Mouse (Mus musculus) cerebellum, adult 2 months (tissue): ENCODE measurements around the gene E2f8. TPM values are rescaled to one million over a fixed set of nuclear protein-coding genes. Genes with fewer than 3 reads are reported as not detected.

Source experiments
- DNase-seq, 2 experiments: peaks; one replicate each; pipeline ENCODE4 v3.0.0; 2021
- H3K27ac ChIP-seq: fragments of 200-500 bp; 2 replicates; pipeline ENCODE4 v1.5.1; 2012; ENCODE audit warnings: low read length, control low read depth, inconsistent platforms; ENCODE audit not compliant: insufficient read depth
- H3K27me3 ChIP-seq: fragments of 200-500 bp; 2 replicates; pipeline ENCODE4 v1.6.1; 2012; ENCODE audit warnings: inconsistent platforms, mild to moderate bottlenecking, low read length, moderate library complexity; ENCODE audit not compliant: control insufficient read depth, insufficient read depth
- H3K4me1 ChIP-seq: fragments of 200-500 bp; 2 replicates; pipeline ENCODE4 v1.6.1; 2011; ENCODE audit warnings: low read length; ENCODE audit not compliant: control insufficient read depth, insufficient read depth
- H3K4me3 ChIP-seq: fragments of 200-500 bp; replicated peaks from 2 replicates; pipeline ENCODE3; 2011; ENCODE audit warnings: mild to moderate bottlenecking, low read depth, low read length, control low read depth; ENCODE audit not compliant: insufficient read depth
- CTCF ChIP-seq: fragments of 200-500 bp; IDR thresholded peaks from 2 replicates; pipeline ENCODE4 v1.5.1; 2011; ENCODE audit warnings: low read depth, mild to moderate bottlenecking, control low read depth, low read length, moderate library complexity, borderline replicate concordance; ENCODE audit not compliant: insufficient read depth
- POLR2A ChIP-seq: fragments of 200-500 bp; IDR thresholded peaks from 2 replicates; pipeline ENCODE4 v1.6.1; 2011; ENCODE audit warnings: low read length, control low read depth, borderline replicate concordance; ENCODE audit not compliant: insufficient read depth
- WGBS: fragments of 180-500 bp; shearing (Covaris S2); methylation state at CpG from one replicate; pipeline ENCODE4 v1.1.7; 2018; 5-methylcytosine and 5-hydroxymethylcytosine counted together
- polyA plus RNA-seq: library from polyadenylated mRNA; depleted of rRNA; stranded (reverse); fragments of >200 nt; gene quantifications from 2 replicates; pipeline ENCODE4 v1.2.3, GENCODE M21; 2012

Gene E2f8
- polyA plus RNA-seq, 1 experiment, result 0.10 TPM

DNA sequence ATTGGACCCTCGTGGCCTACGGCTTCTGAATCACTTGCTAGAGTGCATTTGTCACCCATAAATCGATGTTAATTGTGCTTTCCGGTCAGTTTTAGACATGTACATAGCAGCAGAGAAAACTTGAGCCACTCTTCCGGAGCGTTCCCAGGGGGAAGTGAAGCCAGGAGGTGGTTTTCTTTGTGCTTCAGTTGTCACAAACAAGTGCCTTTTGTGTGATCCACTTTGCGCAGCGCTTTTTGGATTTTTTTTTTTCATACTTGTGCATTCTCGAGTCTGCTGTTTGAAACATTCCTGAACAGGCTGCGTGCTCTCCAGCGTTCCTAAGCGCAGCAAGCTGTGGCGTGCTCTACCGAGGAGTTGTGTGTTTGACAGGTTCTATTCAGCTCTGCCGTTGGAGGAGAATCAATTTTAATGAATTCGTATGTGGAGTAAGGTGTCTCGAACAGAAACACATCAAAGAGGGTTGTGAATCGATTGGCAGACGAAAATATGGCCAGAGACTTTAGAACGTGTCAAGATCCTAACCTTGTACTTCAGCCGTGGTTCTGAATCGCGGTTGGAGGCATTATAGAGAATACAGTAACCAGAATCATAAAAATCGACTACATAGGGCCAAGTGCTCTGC, 16.3 kb upstream of the E2f8 start:
- TF ChIP-seq POLR2A (no peak), CTCF (no peak)
- WGBS, result 66% methylated on average over 24 of the region's 24 CpGs
- no peaks in the 10 kb centered on the region for H3K4me1 ChIP-seq
- no peaks in the 10 kb centered on the region for H3K27me3 ChIP-seq
- DNase-seq, result no peak
- no peak overlapping the region for H3K27ac ChIP-seq
- H3K4me3 ChIP-seq, result no peak overlapping the region

DNA sequence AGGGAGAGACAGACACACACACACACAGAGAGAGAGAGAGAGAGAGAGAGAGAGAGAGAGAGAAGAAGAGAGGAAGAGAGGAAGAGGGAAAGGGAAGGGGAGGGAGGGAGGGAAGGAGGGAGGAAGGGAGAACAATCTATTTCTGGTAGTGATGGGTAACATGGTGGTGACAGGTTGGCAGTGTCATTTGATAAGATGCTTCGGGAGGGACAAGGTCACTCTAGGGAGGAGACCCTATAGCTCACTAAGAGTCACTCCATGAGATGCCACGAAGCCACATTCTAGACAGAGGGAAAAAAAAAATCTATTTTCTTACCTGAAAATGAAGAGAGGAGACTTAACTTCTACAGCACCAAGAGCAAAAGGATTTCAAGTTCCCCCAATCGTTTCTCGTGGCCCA, 14.7 kb upstream of the E2f8 start:
- Histone ChIP-seq H3K4me3 (no peak overlapping the region), H3K27ac (no peak overlapping the region), H3K27me3 (no peaks in the 10 kb centered on the region), H3K4me1 (no peaks in the 10 kb centered on the region)
- WGBS, result 93% methylated on average over 4 of the region's 4 CpGs
- no peak for DNase-seq
- TF ChIP-seq CTCF, result no peak
- TF ChIP-seq POLR2A, result no peak

- H3K27me3 ChIP-seq, result no peaks in the 10 kb centered on the region
- no peak overlapping the region for H3K4me3 ChIP-seq
- WGBS, result 65% methylated on average over 4 of the region's 4 CpGs
- no peak for DNase-seq
- no peaks in the 10 kb centered on the region for H3K4me1 ChIP-seq
- no peak overlapping the region for H3K27ac ChIP-seq
- no peak for TF ChIP-seq CTCF
- no peak for TF ChIP-seq POLR2A
Observed at GRCm38 (mm10) chr7:48895475-48895874, 14.1 kb upstream of the E2f8 start.

GRCm38 (mm10) chr7:48894763-48895162, 13.4 kb upstream of the E2f8 start:
- WGBS, result 95% methylated on average over 6 of the region's 6 CpGs
- no peak overlapping the region for H3K4me3 ChIP-seq
- DNase-seq, result no peak
- no peaks in the 10 kb centered on the region for H3K4me1 ChIP-seq
- H3K27me3 ChIP-seq, result no peaks in the 10 kb centered on the region
- TF ChIP-seq CTCF (no peak), POLR2A (no peak)
- no peak overlapping the region for H3K27ac ChIP-seq

DNA sequence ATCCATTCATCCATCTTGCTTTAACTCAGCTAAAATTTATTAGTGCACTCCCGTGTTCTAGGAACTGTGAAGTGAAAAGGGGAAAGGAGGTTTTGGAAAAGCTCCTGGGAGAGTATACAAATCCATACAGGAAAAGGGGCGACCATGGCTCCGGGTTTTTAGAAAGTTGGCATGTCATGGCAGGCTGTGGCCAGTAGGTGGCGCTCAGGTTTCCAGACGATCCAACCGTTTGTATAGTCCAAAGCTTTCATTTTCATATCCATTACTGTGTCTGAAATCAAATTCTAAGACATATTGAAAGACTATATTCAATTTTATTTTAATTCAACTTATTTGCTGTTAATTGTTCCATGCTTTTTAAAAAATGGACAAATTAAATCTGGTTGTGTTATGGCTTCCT, 12.8 kb upstream of the E2f8 start:
- Histone ChIP-seq H3K4me1 (no peaks in the 10 kb centered on the region), H3K4me3 (no peak overlapping the region), H3K27ac (no peak overlapping the region), H3K27me3 (no peaks in the 10 kb centered on the region)
- 4% methylated on average over 6 of the region's 6 CpGs for WGBS
- peak; percentile 55 to 82 for DNase-seq
- TF ChIP-seq POLR2A (no peak), CTCF (peak; percentile 81)

GRCm38 (mm10) chr7:48893093-48893492, 11.7 kb upstream of the E2f8 start:
- no peak for DNase-seq
- no peak overlapping the region for H3K27ac ChIP-seq
- H3K4me1 ChIP-seq, result no peaks in the 10 kb centered on the region
- WGBS, result 87% methylated on average over 7 of the region's 7 CpGs
- no peak overlapping the region for H3K4me3 ChIP-seq
- TF ChIP-seq CTCF, result no peak
- TF ChIP-seq POLR2A, result no peak
- no peaks in the 10 kb centered on the region for H3K27me3 ChIP-seq

GRCm38 (mm10) chr7:48891029-48891428, 9.6 kb upstream of the E2f8 start:
- WGBS, result 76% methylated on average over 5 of the region's 5 CpGs
- TF ChIP-seq CTCF (no peak), POLR2A (no peak)
- Histone ChIP-seq H3K27ac (no peak overlapping the region), H3K4me1 (no peaks in the 10 kb centered on the region), H3K4me3 (no peak overlapping the region), H3K27me3 (no peaks in the 10 kb centered on the region)
- no peak for DNase-seq

GRCm38 (mm10) chr7:48888751-48889150, 7.4 kb upstream of the E2f8 start:
- Histone ChIP-seq H3K4me1 (no peaks in the 10 kb centered on the region), H3K27ac (no peak overlapping the region), H3K4me3 (no peak overlapping the region), H3K27me3 (no peaks in the 10 kb centered on the region)
- TF ChIP-seq CTCF, result no peak
- no peak for TF ChIP-seq POLR2A
- WGBS, result 86% methylated on average over 2 of the region's 2 CpGs
- no peak for DNase-seq

GRCm38 (mm10) chr7:48887973-48888372, 6.6 kb upstream of the E2f8 start:
- 76% methylated on average over 8 of the region's 8 CpGs for WGBS
- no peak for TF ChIP-seq CTCF
- TF ChIP-seq POLR2A, result no peak
- H3K4me3 ChIP-seq, result no peak overlapping the region
- no peaks in the 10 kb centered on the region for H3K4me1 ChIP-seq
- no peak for DNase-seq
- H3K27me3 ChIP-seq, result no peaks in the 10 kb centered on the region
- no peak overlapping the region for H3K27ac ChIP-seq
